Mouse (Mus musculus) testis, adult 2 months (tissue): Measurements from ENCODE around the gene Vdr. TPM values are rescaled to one million over a fixed set of nuclear protein-coding genes. Genes with fewer than 3 reads are reported as not detected.

Experiments
- H3K27ac ChIP-seq: fragments of 200-500 bp; 2 replicates; pipeline ENCODE4 v1.5.1; 2012; ENCODE audit warnings: low read depth, low read length; ENCODE audit not compliant: control insufficient read depth, insufficient read depth
- H3K27me3 ChIP-seq: fragments of 200-500 bp; 2 replicates; pipeline ENCODE4 v1.6.1; 2012; ENCODE audit warnings: mild to moderate bottlenecking, low read length, moderate library complexity; ENCODE audit not compliant: control insufficient read depth, insufficient read depth
- H3K36me3 ChIP-seq: fragments of 200-500 bp; 2 replicates; pipeline ENCODE4 v1.6.1; 2012; ENCODE audit warnings: mild to moderate bottlenecking, low read length; ENCODE audit not compliant: control insufficient read depth, insufficient read depth
- H3K4me1 ChIP-seq: fragments of 200-500 bp; 2 replicates; pipeline ENCODE4 v1.6.1; 2012; ENCODE audit warnings: low read length; ENCODE audit not compliant: control insufficient read depth, insufficient read depth
- H3K4me3 ChIP-seq: fragments of 200-500 bp; 2 replicates; pipeline ENCODE4 v1.5.1; 2012; ENCODE audit warnings: low read depth, mild to moderate bottlenecking, low read length, moderate library complexity, mixed read lengths; ENCODE audit not compliant: control insufficient read depth
- CTCF ChIP-seq: fragments of 200-500 bp; IDR thresholded peaks from 2 replicates; pipeline ENCODE4 v1.5.1; 2012; ENCODE audit warnings: low read depth, mild to moderate bottlenecking, inconsistent platforms, low read length, moderate library complexity; ENCODE audit not compliant: control insufficient read depth, insufficient read depth, insufficient replicate concordance
- POLR2A ChIP-seq: fragments of 200-500 bp; IDR thresholded peaks from 2 replicates; pipeline ENCODE4 v1.6.1; 2012; ENCODE audit warnings: low read depth, mild to moderate bottlenecking, inconsistent platforms, low read length, moderate library complexity; ENCODE audit not compliant: control insufficient read depth
- polyA plus RNA-seq: library from polyadenylated mRNA; depleted of rRNA; stranded (reverse); fragments of >200 nt; gene quantifications from 2 replicates; pipeline ENCODE4 v1.2.3, GENCODE M21; 2012; rRNA removed

The Vdr gene
- polyA plus RNA-seq, 1 experiment, result 5.7 TPM

GRCm38 (mm10) chr15:97808532-97808931 lies 101.9 kb downstream of the Vdr start:
- no peak overlapping the region for H3K27ac ChIP-seq
- TF ChIP-seq CTCF, result no peak
- TF ChIP-seq POLR2A, result no peak
- no peaks in the 10 kb centered on the region for H3K36me3 ChIP-seq
- H3K4me3 ChIP-seq, result no peak overlapping the region
- no peaks in the 10 kb centered on the region for H3K27me3 ChIP-seq
- peaks cover 7% of the 10 kb centered on the region for H3K4me1 ChIP-seq

DNA sequence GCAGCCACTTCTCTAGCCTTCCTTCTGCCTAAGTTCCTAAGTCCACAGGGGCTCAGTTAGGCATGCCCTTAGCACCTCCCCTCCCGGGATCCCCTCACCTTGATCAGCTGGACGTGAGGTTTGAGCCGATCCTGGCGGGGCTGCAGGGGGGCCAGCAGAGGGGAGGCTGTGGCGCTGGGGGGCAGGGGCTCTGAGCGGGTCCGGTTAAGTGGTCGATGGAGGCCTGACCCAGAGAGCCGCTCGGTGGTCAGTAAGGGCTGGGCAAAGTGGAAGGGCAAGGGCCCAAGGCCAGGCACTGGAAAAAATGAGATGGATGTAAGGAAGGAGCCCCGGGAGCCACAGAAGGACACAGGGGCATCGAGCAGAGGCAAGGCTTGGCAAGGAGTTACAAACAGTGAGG lies 102.6 kb downstream of the Vdr start:
- Histone ChIP-seq H3K4me1 (peaks cover 7% of the 10 kb centered on the region), H3K36me3 (no peaks in the 10 kb centered on the region), H3K27ac (no peak overlapping the region), H3K27me3 (no peaks in the 10 kb centered on the region), H3K4me3 (no peak overlapping the region)
- TF ChIP-seq POLR2A, result no peak
- no peak for TF ChIP-seq CTCF

Other genes starting within 250 kb of the Vdr start
- 3.7 and 3.9 TPM in 2 replicates for gene Rpap3, start 204.8 kb downstream of the Vdr start, polyA plus RNA-seq
- gene Endou, start 179.3 kb downstream of the Vdr start, polyA plus RNA-seq, result 0.89 and 1.1 TPM in 2 replicates
- 16.1 and 16.3 TPM in 2 replicates for gene Rapgef3, start 142.7 kb downstream of the Vdr start, polyA plus RNA-seq
- 16.3 and 17.0 TPM in 2 replicates for gene Slc48a1, start 132.1 kb downstream of the Vdr start, polyA plus RNA-seq
- gene Hdac7, start 66.1 kb downstream of the Vdr start, polyA plus RNA-seq, result 6.1 and 6.5 TPM in 2 replicates
- gene Tmem106c, start 53.6 kb upstream of the Vdr start, polyA plus RNA-seq, result 55.7 and 58.7 TPM in 2 replicates
- 13.5 and 14.6 TPM in 2 replicates for gene Col2a1, start 94.1 kb upstream of the Vdr start, polyA plus RNA-seq
- gene Pfkm, start 182.0 kb upstream of the Vdr start, polyA plus RNA-seq, result 117 and 124 TPM in 2 replicates
- gene Senp1, start 183.1 kb upstream of the Vdr start, polyA plus RNA-seq, result 24.8 and 27.3 TPM in 2 replicates